Mouse (Mus musculus) lung, embryonic 14.5 days (tissue): ENCODE measurements around the gene Chrm4. TPM values are rescaled to one million over a fixed set of nuclear protein-coding genes. Genes with fewer than 3 reads are reported as not detected.

Experiments
- ATAC-seq: fragments of 200-750 bp; cut with Nextera tagmentation; 2 replicates; pipeline ENCODE4 v1.8.0; 2017; ENCODE audit warnings: mild to moderate bottlenecking, moderate TSS enrichment, moderate library complexity; ENCODE audit not compliant: insufficient read depth
- DNase-seq: peaks from one replicate; pipeline ENCODE4 v3.0.0-alpha.2; 2015
- H3K27ac ChIP-seq: fragments of 300-500 bp; sonication (generic); 2 replicates; pipeline ENCODE4 v1.5.1; 2014; ENCODE audit warnings: low read depth, mild to moderate bottlenecking, moderate library complexity
- H3K27me3 ChIP-seq: fragments of 300-500 bp; sonication (generic); 2 replicates; pipeline ENCODE4 v1.6.1; 2014; ENCODE audit warnings: low read length, control low read depth; ENCODE audit not compliant: insufficient read depth
- H3K36me3 ChIP-seq: fragments of 300-500 bp; sonication (generic); 2 replicates; pipeline ENCODE4 v1.6.1; 2014; ENCODE audit warnings: control low read depth; ENCODE audit not compliant: insufficient read depth
- H3K4me1 ChIP-seq: fragments of 300-500 bp; sonication (generic); 2 replicates; pipeline ENCODE4 v1.6.1; 2014; ENCODE audit warnings: antibody characterized with exemption, control low read depth; ENCODE audit not compliant: insufficient read depth
- H3K4me2 ChIP-seq: fragments of 300-500 bp; sonication (generic); 2 replicates; pipeline ENCODE4 v1.6.1; 2014; ENCODE audit warnings: mild to moderate bottlenecking
- H3K4me3 ChIP-seq: fragments of 300-500 bp; sonication (generic); 2 replicates; pipeline ENCODE4 v1.5.1; 2014; ENCODE audit warnings: low read depth, low read length
- H3K9ac ChIP-seq: fragments of 300-500 bp; sonication (generic); 2 replicates; pipeline ENCODE4 v1.6.1; 2014
- H3K9me3 ChIP-seq: fragments of 300-500 bp; sonication (generic); 2 replicates; pipeline ENCODE4 v1.6.1; 2016; ENCODE audit warnings: low read depth, low read length, control low read depth
- CTCF ChIP-seq: IDR thresholded peaks from 2 replicates; pipeline ENCODE4 v1.5.1; 2016; ENCODE audit warnings: antibody characterized with exemption, low read depth
- WGBS: fragments of 180-500 bp; shearing (Covaris S2); extraction: QIAGEN DNeasy Blood & Tissue Kit; methylation state at CpG from one replicate; pipeline ENCODE4 v1.1.7; 2014; 5-methylcytosine and 5-hydroxymethylcytosine counted together
- polyA plus RNA-seq: library from polyadenylated mRNA; unstranded; fragments of >200 nt; fragmentation: Nextera tagmentation; extraction: Ambion mirVana; gene quantifications from 2 replicates; pipeline ENCODE4 v1.2.1, GENCODE M21; 2014

The Chrm4 gene
- polyA plus RNA-seq, 1 experiment from 2014 or later: 0.33 TPM

- TF ChIP-seq CTCF: no peak
- WGBS: 16% methylated on average over 15 of the region's 15 CpGs
- Histone ChIP-seq H3K27ac (peak overlapping the region; percentile 84), H3K4me2 (peak overlapping the region; percentile 56), H3K4me1 (peaks cover 38% of the 10 kb centered on the region), H3K4me3 (peak overlapping the region; percentile 24), H3K9me3 (no peaks in the 10 kb centered on the region), H3K9ac (peak overlapping the region; percentile 47; the same call in 1 of the 2 replicates), H3K27me3 (no peaks in the 10 kb centered on the region), H3K36me3 (peaks cover 1% of the 10 kb centered on the region; the same call in 1 of the 2 replicates)
- peak; percentile 68 for ATAC-seq
- DNase-seq: peak; percentile 67
These were observed 23.4 kb downstream of the Chrm4 start for GRCm38 (mm10) chr2:91950275-91951085.

GRCm38 (mm10) chr2:91953825-91954224 lies 26.8 kb downstream of the Chrm4 start:
- TF ChIP-seq CTCF: peak; percentile 11; the same call in 1 of the 2 replicates
- ATAC-seq (peak; percentile 36), DNase-seq (peak; percentile 81)
- H3K4me2 ChIP-seq: no peak overlapping the region
- H3K27me3 ChIP-seq: no peaks in the 10 kb centered on the region
- peaks cover 52% of the 10 kb centered on the region for H3K4me1 ChIP-seq
- peak overlapping the region; percentile 66; the same call in 1 of the 2 replicates for H3K27ac ChIP-seq
- H3K4me3 ChIP-seq: no peak overlapping the region
- H3K9me3 ChIP-seq: no peaks in the 10 kb centered on the region
- H3K9ac ChIP-seq: no peak overlapping the region
- 21% methylated on average over 5 of the region's 5 CpGs for WGBS
- H3K36me3 ChIP-seq: 0 out of 2 replicates have a peak, but pooled peaks cover 2% of the 10 kb centered on the region

DNA sequence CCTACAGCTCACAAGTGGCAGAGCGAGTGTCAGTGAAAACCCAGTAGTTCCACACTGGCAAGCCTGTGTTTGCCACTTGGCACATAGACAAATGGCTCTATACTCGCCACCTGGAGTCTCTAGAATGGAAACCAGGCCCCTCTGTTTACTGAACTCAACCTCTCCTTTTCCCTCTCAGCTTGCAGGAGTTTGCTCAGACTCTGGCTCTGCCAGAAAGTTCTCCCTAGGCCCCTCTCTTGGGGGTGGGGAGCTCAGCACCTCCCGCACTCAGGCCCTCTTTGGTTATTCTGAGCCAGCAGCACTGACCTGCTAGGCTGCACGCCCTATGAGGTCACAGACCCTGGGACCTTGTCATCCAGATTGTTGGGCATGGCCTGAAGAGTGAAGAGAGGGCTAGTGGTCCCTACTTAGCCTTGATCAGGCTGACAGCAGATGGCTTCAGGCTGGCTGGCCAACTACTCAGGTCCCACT lies 28.1 kb downstream of the Chrm4 start:
- H3K9me3 ChIP-seq: no peaks in the 10 kb centered on the region
- peaks cover 41% of the 10 kb centered on the region for H3K4me1 ChIP-seq
- ATAC-seq: no peak
- H3K27me3 ChIP-seq: no peaks in the 10 kb centered on the region
- 65% methylated on average over 4 of the region's 4 CpGs for WGBS
- no peak overlapping the region for H3K9ac ChIP-seq
- DNase-seq: no peak
- H3K4me2 ChIP-seq: no peak overlapping the region
- no peak overlapping the region for H3K4me3 ChIP-seq
- H3K36me3 ChIP-seq: 0 out of 2 replicates have a peak, but pooled peaks cover 8% of the 10 kb centered on the region
- no peak for TF ChIP-seq CTCF
- H3K27ac ChIP-seq: peak overlapping the region; percentile 76

DNA sequence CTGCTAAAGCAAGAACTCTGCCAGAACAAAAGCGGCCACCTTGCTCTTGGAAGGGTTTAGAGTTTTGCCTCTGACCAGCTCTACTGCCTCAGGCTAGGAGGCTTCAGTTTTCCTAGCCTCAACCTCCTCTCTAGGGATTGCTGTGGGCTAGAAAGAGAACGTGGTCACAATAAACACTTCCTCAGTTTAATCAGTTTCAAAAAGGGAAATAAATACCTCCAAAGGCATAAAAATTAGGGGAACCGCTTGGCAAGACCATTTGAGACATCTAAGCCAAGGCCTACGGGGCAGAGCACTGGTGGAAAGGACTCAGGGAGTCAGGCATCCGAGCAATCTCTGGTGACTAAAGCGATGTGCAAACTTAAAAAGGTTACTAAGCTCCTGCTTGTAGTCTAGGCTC lies 28.8 kb downstream of the Chrm4 start:
- Histone ChIP-seq H3K4me3 (no peak overlapping the region), H3K4me2 (no peak overlapping the region), H3K4me1 (peaks cover 34% of the 10 kb centered on the region), H3K9ac (no peak overlapping the region), H3K9me3 (no peaks in the 10 kb centered on the region), H3K27ac (peak overlapping the region; percentile 76), H3K27me3 (no peaks in the 10 kb centered on the region), H3K36me3 (0 out of 2 replicates have a peak, but pooled peaks cover 8% of the 10 kb centered on the region)
- ATAC-seq: no peak
- TF ChIP-seq CTCF: no peak
- 81% methylated on average over 6 of the region's 6 CpGs for WGBS
- no peak for DNase-seq

GRCm38 (mm10) chr2:91957096-91957495 lies 30.0 kb downstream of the Chrm4 start:
- H3K4me2 ChIP-seq: peak overlapping the region; percentile 33; the same call in 1 of the 2 replicates
- TF ChIP-seq CTCF: no peak
- H3K9me3 ChIP-seq: no peaks in the 10 kb centered on the region
- peak overlapping the region; percentile 2; the same call in 1 of the 2 replicates for H3K9ac ChIP-seq
- ATAC-seq (peak; percentile 76), DNase-seq (peak; percentile 71)
- 0 out of 2 replicates have a peak overlapping the region, but pooled peaks have one; percentile 2 for H3K4me3 ChIP-seq
- H3K36me3 ChIP-seq: 0 out of 2 replicates have a peak, but pooled peaks cover 8% of the 10 kb centered on the region
- H3K4me1 ChIP-seq: peaks cover 37% of the 10 kb centered on the region
- peak overlapping the region; percentile 79 for H3K27ac ChIP-seq
- WGBS: 14% methylated on average over 4 of the region's 4 CpGs
- no peaks in the 10 kb centered on the region for H3K27me3 ChIP-seq

DNA sequence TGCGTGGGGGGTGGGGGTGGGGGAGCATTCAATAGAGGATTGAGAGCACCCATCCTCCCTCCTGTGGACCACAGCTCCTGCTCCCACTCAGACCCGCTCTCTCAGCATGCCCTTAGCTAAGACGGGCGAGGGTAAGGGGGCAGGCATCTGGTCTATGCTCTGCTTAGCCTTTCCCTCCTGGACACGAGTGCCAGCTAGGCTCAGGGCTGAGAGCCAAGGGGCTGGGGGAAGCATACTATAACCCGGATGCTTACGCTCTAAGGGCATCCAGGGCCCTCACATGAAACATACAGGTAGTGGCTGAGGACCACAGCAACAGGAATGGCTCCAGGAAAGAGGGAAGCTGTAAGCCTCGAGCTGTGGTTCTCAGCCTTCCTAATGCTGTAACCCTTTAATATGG lies 31.0 kb downstream of the Chrm4 start:
- ATAC-seq: no peak
- Histone ChIP-seq H3K27ac (no peak overlapping the region), H3K36me3 (0 out of 2 replicates have a peak, but pooled peaks cover 8% of the 10 kb centered on the region), H3K27me3 (no peaks in the 10 kb centered on the region), H3K4me3 (no peak overlapping the region), H3K9me3 (no peaks in the 10 kb centered on the region), H3K4me1 (peaks cover 42% of the 10 kb centered on the region), H3K4me2 (no peak overlapping the region), H3K9ac (no peak overlapping the region)
- no peak for TF ChIP-seq CTCF
- no peak for DNase-seq
- WGBS: 80% methylated on average over 8 of the region's 8 CpGs

GRCm38 (mm10) chr2:91958701-91959457 lies 31.8 kb downstream of the Chrm4 start:
- DNase-seq: peak; percentile 82
- no peak overlapping the region for H3K9ac ChIP-seq

More at GRCm38 (mm10) chr2:91958701-91959457, 31.8 kb downstream of the Chrm4 start:
- H3K27me3 ChIP-seq: no peaks in the 10 kb centered on the region
- no peak overlapping the region for H3K4me2 ChIP-seq
- H3K4me3 ChIP-seq: no peak overlapping the region
- H3K9me3 ChIP-seq: no peaks in the 10 kb centered on the region
- 39% methylated on average over 10 of the region's 10 CpGs for WGBS
- no peak for ATAC-seq
- H3K4me1 ChIP-seq: peaks cover 36% of the 10 kb centered on the region
- H3K36me3 ChIP-seq: 0 out of 2 replicates have a peak, but pooled peaks cover 8% of the 10 kb centered on the region
- peak overlapping the region; percentile 12; the same call in 1 of the 2 replicates for H3K27ac ChIP-seq
- peak; percentile 79 for TF ChIP-seq CTCF
